Mouse (Mus musculus): ENCODE results near the gene Ccdc92b. TPM values are rescaled to one million over a fixed set of nuclear protein-coding genes. Genes with fewer than 3 reads are reported as not detected.

Gene Ccdc92b
- polyA plus RNA-seq, 1 experiment = 0.72 TPM

Other genes with a start within 250 kb of the Ccdc92b start
- gene Rap1gap2, start 8.7 kb upstream of the Ccdc92b start, polyA plus RNA-seq (2012; rRNA removed) = 13.2 and 23.6 TPM in 2 replicates
- 71.5 and 84.5 TPM in 2 replicates for gene Cluh, start 29.9 kb downstream of the Ccdc92b start, polyA plus RNA-seq (2012; rRNA removed)
- gene Pafah1b1, start 105.1 kb downstream of the Ccdc92b start, polyA plus RNA-seq (2012; rRNA removed) = 29.1 and 30.4 TPM in 2 replicates
- gene Mettl16, start 151.2 kb downstream of the Ccdc92b start, polyA plus RNA-seq (2012; rRNA removed) = 3.9 and 4.1 TPM in 2 replicates
- 11.5 and 18.8 TPM in 2 replicates for gene Mnt, start 211.3 kb downstream of the Ccdc92b start, polyA plus RNA-seq (2012; rRNA removed)